Mouse (Mus musculus): ENCODE measurements around the gene Evx1.

Gene Evx1

GRCm38 (mm10) chr6:52290186-52290585 is 23.1 kb upstream of the Evx1 start:
- no peak for DNase-seq (ENCODE audit: low read depth in 2 of 2, low spot score in 2 of 2)

- no peak for DNase-seq (ENCODE audit: low read depth in 2 of 2, low spot score in 2 of 2)
Measured at GRCm38 (mm10) chr6:52291021-52291860, 22.1 kb upstream of the Evx1 start.

- DNase-seq (ENCODE audit: low read depth in 2 of 2, low spot score in 2 of 2), result no peak
Measured at GRCm38 (mm10) chr6:52292328-52292727, 21.0 kb upstream of the Evx1 start.

- no peak for DNase-seq (ENCODE audit: low read depth in 2 of 2, low spot score in 2 of 2)
Measured at GRCm38 (mm10) chr6:52294616-52295015, 18.7 kb upstream of the Evx1 start.

- DNase-seq (ENCODE audit: low read depth in 2 of 2, low spot score in 2 of 2), result no peak
Measured at GRCm38 (mm10) chr6:52298511-52298910, 14.8 kb upstream of the Evx1 start.

GRCm38 (mm10) chr6:52300806-52301205 is 12.5 kb upstream of the Evx1 start:
- no peak for DNase-seq (ENCODE audit: low read depth in 2 of 2, low spot score in 2 of 2)

GRCm38 (mm10) chr6:52303426-52303825 is 9.9 kb upstream of the Evx1 start:
- DNase-seq (ENCODE audit: low read depth in 2 of 2, low spot score in 2 of 2), result no peak

- peak in 1 of 2 experiments; percentile 16 for DNase-seq (ENCODE audit: low read depth in 2 of 2, low spot score in 2 of 2)
Measured at GRCm38 (mm10) chr6:52305877-52306389, 7.4 kb upstream of the Evx1 start.

GRCm38 (mm10) chr6:52309766-52310165 is 3.5 kb upstream of the Evx1 start:
- DNase-seq (ENCODE audit: low read depth in 2 of 2, low spot score in 2 of 2), result no peak

- no peak for DNase-seq (ENCODE audit: low read depth in 2 of 2, low spot score in 2 of 2)
Measured at GRCm38 (mm10) chr6:52310366-52310765, 2.9 kb upstream of the Evx1 start.

- DNase-seq (ENCODE audit: low read depth in 2 of 2, low spot score in 2 of 2), result no peak
Measured at GRCm38 (mm10) chr6:52311661-52312557, 1.4 kb upstream of the Evx1 start.

GRCm38 (mm10) chr6:52312558-52312915 is 761 bp upstream of the Evx1 start:
- no peak for DNase-seq (ENCODE audit: low read depth in 2 of 2, low spot score in 2 of 2)

- no peak for DNase-seq (ENCODE audit: low read depth in 2 of 2, low spot score in 2 of 2)
Measured at GRCm38 (mm10) chr6:52314304-52315100, 1.2 kb downstream of the Evx1 start.

GRCm38 (mm10) chr6:52315441-52316412 is 2.4 kb downstream of the Evx1 start:
- DNase-seq (ENCODE audit: low read depth in 2 of 2, low spot score in 2 of 2), result no peak

GRCm38 (mm10) chr6:52316413-52317184 is 3.3 kb downstream of the Evx1 start:
- DNase-seq (ENCODE audit: low read depth in 2 of 2, low spot score in 2 of 2), result no peak

GRCm38 (mm10) chr6:52317461-52318180 is 4.3 kb downstream of the Evx1 start:
- no peak for DNase-seq (ENCODE audit: low read depth in 2 of 2, low spot score in 2 of 2)

- DNase-seq (ENCODE audit: low read depth in 2 of 2, low spot score in 2 of 2), result no peak
Measured at GRCm38 (mm10) chr6:52318271-52318670, 5.0 kb downstream of the Evx1 start.

GRCm38 (mm10) chr6:52319956-52320690 is 6.8 kb downstream of the Evx1 start:
- no peak for DNase-seq (ENCODE audit: low read depth in 2 of 2, low spot score in 2 of 2)
